Mouse (Mus musculus) heart, embryonic 14.5 days (tissue): ENCODE measurements around the gene Slc15a1. TPM values are rescaled to one million over a fixed set of nuclear protein-coding genes. Genes with fewer than 3 reads are reported as not detected.

Source experiments
- ATAC-seq: fragments of 200-750 bp; cut with Nextera tagmentation; 2 replicates; pipeline ENCODE4 v1.8.0; 2017; ENCODE audit warnings: low read depth, moderate TSS enrichment; ENCODE audit not compliant: insufficient number of reproducible peaks, insufficient read depth, low FRiP score
- H3K27ac ChIP-seq, 2 experiments: fragments of 200-500 bp in 1 of 2; fragments of 300-500 bp in 1 of 2; sonication (generic) in 1 of 2; replicated peaks in 1 of 2; 2 replicates each; pipeline ENCODE4 v1.5.1; 2012 to 2014; ENCODE audit warnings: low read depth in 2 of 2, low read length in 2 of 2, control low read depth in 1 of 2, mild to moderate bottlenecking in 1 of 2, mixed read lengths in 1 of 2; ENCODE audit not compliant: control insufficient read depth in 1 of 2, insufficient read depth in 1 of 2
- H3K27me3 ChIP-seq: fragments of 300-500 bp; sonication (generic); 2 replicates; pipeline ENCODE4 v1.6.1; 2014; ENCODE audit warnings: mild to moderate bottlenecking, low read length, control low read depth; ENCODE audit not compliant: control insufficient read depth, insufficient read depth
- H3K36me3 ChIP-seq: fragments of 300-500 bp; sonication (generic); 2 replicates; pipeline ENCODE4 v1.6.1; 2014; ENCODE audit warnings: mild to moderate bottlenecking, control low read depth, low read length, mixed read lengths; ENCODE audit not compliant: control insufficient read depth, insufficient read depth
- H3K4me1 ChIP-seq, 2 experiments: fragments of 200-500 bp in 1 of 2; fragments of 300-500 bp in 1 of 2; sonication (generic) in 1 of 2; 2 replicates each; pipeline ENCODE4 v1.6.1; 2012 to 2014; ENCODE audit warnings: low read length in 2 of 2, control low read depth in 1 of 2, mixed read lengths in 1 of 2; ENCODE audit not compliant: control insufficient read depth in 2 of 2, insufficient read depth in 2 of 2
- H3K4me2 ChIP-seq: fragments of 300-500 bp; sonication (generic); 2 replicates; pipeline ENCODE4 v1.6.1; 2014; ENCODE audit warnings: mild to moderate bottlenecking, low read length
- H3K4me3 ChIP-seq, 2 experiments: fragments of 200-500 bp in 1 of 2; fragments of 300-500 bp in 1 of 2; sonication (generic) in 1 of 2; 2 replicates each; pipeline ENCODE4 v1.5.1; 2012 to 2014; ENCODE audit warnings: low read length in 2 of 2, mild to moderate bottlenecking in 2 of 2, control low read depth in 1 of 2, low read depth in 1 of 2, moderate library complexity in 1 of 2; ENCODE audit not compliant: control insufficient read depth in 1 of 2, insufficient read depth in 1 of 2
- H3K9ac ChIP-seq: fragments of 300-500 bp; sonication (generic); 2 replicates; pipeline ENCODE4 v1.6.1; 2014; ENCODE audit warnings: mild to moderate bottlenecking, low read length
- H3K9me3 ChIP-seq: fragments of 300-500 bp; sonication (generic); 2 replicates; pipeline ENCODE4 v1.6.1; 2016; ENCODE audit warnings: low read length, control low read depth; ENCODE audit not compliant: control insufficient read depth
- WGBS: fragments of 180-500 bp; shearing (Covaris S2); extraction: QIAGEN DNeasy Blood & Tissue Kit; methylation state at CpG from one replicate; pipeline ENCODE4 v1.1.7; 2014; 5-methylcytosine and 5-hydroxymethylcytosine counted together
- polyA plus RNA-seq: library from polyadenylated mRNA; unstranded; fragments of >200 nt; fragmentation: Nextera tagmentation; extraction: Ambion mirVana; gene quantifications from 2 replicates; pipeline ENCODE4 v1.2.1, GENCODE M21; 2014

Slc15a1 gene
- polyA plus RNA-seq, 1 experiment from 2014 or later: 0.09 TPM

GRCm38 (mm10) chr14:121425004-121425793 is 79.9 kb downstream of the Slc15a1 start:
- Histone ChIP-seq H3K4me2 (no peak overlapping the region), H3K9me3 (peaks cover 4% of the 10 kb centered on the region; the same call in 1 of the 2 replicates), H3K27ac (no peak overlapping the region), H3K9ac (no peak overlapping the region), H3K27me3 (no peaks in the 10 kb centered on the region), H3K4me3 (no peak overlapping the region), H3K4me1 (peaks cover 11 to 24% of the 10 kb centered on the region in 2 experiments), H3K36me3 (no peaks in the 10 kb centered on the region)
- WGBS: 83% methylated on average over 7 of the region's 7 CpGs
- ATAC-seq: no peak

- Histone ChIP-seq H3K9me3 (peaks cover 4% of the 10 kb centered on the region; the same call in 1 of the 2 replicates), H3K4me1 (peaks cover 11 to 24% of the 10 kb centered on the region in 2 experiments), H3K9ac (no peak overlapping the region), H3K27me3 (no peaks in the 10 kb centered on the region), H3K36me3 (no peaks in the 10 kb centered on the region), H3K4me2 (peak overlapping the region; percentile 46), H3K4me3 (no peak overlapping the region), H3K27ac (peak overlapping the region; percentile 85 to 87)
- 3% methylated on average over 7 of the region's 7 CpGs for WGBS
- ATAC-seq: no peak
These were observed 81.7 kb downstream of the Slc15a1 start for GRCm38 (mm10) chr14:121423341-121423751.

DNA sequence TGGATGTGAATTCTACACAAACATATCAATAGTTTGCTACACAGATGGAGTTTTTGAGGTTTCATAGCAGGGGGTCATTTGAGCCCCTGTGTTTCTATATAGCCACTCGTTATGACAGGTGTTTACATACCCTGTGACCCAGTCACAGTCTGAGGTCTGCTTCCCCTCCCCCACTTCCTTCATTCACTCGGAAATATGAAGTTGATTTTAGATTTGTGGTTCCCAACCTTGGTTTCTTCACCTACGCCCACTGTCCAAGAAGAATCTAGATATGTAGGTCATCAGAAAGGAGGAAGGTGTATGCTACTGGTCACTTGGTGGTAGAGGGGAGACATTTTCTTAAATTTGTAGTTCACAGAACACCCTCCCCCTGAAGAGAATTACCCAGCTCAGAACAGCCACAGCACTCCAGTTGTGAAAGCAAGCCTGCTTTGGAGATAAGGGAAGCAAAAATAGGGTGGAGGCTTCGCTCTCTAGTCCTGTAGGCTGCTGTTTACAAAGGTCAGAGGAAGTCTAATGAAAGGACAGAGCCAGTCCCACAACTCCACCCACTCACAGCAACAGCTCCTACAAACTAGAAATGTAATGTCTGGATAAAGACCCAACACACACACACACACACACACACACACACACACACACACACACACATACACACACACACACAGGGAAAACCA is 82.2 kb downstream of the Slc15a1 start:
- WGBS: 11% methylated on average over 4 of the region's 4 CpGs
- H3K4me3 ChIP-seq: no peak overlapping the region
- peaks cover 4% of the 10 kb centered on the region; the same call in 1 of the 2 replicates for H3K9me3 ChIP-seq
- peak overlapping the region; percentile 46 for H3K4me2 ChIP-seq
- peak; percentile 76 for ATAC-seq
- H3K27me3 ChIP-seq: no peaks in the 10 kb centered on the region
- no peak overlapping the region for H3K9ac ChIP-seq
- H3K36me3 ChIP-seq: no peaks in the 10 kb centered on the region
- H3K27ac ChIP-seq: peak overlapping the region; percentile 85 to 87
- H3K4me1 ChIP-seq: peaks cover 11 to 24% of the 10 kb centered on the region in 2 experiments

DNA sequence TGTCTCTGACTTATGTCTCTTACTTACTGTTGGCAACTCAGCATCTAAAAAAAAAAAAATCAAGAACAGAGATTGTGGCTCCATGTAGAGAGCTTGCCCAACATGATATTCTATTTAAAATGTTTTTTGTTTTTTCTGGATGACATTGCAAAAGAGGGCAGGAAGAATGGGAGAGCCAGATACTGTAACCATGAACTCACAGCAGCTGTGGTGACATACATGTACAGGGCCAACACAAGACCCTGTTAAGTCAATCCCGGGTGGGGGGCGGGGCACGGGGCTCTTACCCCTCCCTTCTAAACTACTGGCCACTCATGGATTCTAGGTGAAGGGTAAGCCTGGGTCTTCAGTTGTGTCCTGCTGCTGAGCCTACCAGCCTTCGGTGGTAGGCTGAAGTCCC is 83.1 kb downstream of the Slc15a1 start:
- 78% methylated on average over 4 of the region's 4 CpGs for WGBS
- Histone ChIP-seq H3K9me3 (peaks cover 4% of the 10 kb centered on the region; the same call in 1 of the 2 replicates), H3K4me3 (no peak overlapping the region), H3K4me1 (peaks cover 11 to 24% of the 10 kb centered on the region in 2 experiments), H3K9ac (no peak overlapping the region), H3K36me3 (no peaks in the 10 kb centered on the region), H3K4me2 (no peak overlapping the region), H3K27ac (peak overlapping the region; percentile 85 to 87), H3K27me3 (no peaks in the 10 kb centered on the region)
- no peak for ATAC-seq

DNA sequence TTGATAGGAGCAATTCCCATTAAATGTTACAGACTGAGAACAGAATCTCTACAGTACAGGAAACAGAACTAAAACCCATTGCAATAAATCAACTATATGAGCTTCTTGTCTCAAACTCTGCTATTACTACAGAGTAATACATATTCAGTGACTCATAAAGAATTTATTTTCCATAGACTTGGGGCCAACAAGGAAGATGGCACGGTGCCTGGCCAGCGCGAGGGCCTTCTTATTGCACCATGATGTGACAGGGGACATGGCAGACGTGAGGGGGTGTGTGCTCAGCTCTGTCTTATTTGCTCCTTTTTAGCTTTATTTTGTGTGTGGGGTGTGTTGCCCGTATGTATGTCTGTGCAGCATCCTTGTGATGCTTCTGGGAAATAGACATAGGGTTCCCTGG is 87.5 kb downstream of the Slc15a1 start:
- H3K9me3 ChIP-seq: 0 out of 2 replicates have a peak, but pooled peaks cover 4% of the 10 kb centered on the region
- H3K27me3 ChIP-seq: no peaks in the 10 kb centered on the region
- ATAC-seq: no peak
- no peak overlapping the region for H3K27ac ChIP-seq
- no peak overlapping the region for H3K9ac ChIP-seq
- H3K4me1 ChIP-seq: peaks cover 3 to 9% of the 10 kb centered on the region in 2 experiments
- no peaks in the 10 kb centered on the region for H3K36me3 ChIP-seq
- no peak overlapping the region for H3K4me3 ChIP-seq
- 86% methylated on average over 5 of the region's 5 CpGs for WGBS
- no peak overlapping the region for H3K4me2 ChIP-seq

DNA sequence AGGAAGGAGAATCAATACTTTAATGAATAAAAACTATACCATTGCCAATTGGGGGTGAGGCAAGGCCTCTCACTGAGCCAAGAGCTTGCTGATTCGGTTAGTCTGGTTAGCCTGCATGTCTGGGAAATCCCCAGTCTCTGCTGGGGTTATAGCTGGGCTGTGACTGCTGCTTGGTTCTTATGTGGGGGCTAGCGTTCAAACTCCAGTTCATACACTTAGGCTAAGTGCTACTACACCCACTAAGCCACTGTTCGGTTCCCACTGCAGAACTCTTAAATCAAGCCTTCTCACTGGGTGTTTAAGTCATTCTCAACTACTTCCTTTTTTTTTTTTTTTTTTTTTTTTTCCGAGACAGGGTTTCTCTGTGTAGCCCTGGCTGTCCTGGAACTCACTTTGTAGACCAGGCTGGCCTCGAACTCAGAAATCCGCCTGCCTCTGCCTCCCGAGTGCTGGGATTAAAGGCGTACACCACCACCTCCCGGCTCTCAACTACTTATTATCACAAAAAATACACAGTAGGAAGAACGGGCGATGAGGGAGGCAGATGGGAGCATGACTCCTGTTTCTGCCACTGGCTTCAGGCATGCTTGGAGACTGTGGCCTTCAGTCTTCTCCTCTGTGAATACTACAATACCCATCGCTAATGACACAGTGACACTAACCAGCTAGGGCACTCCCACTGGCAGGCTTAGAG is 88.3 kb downstream of the Slc15a1 start:
- H3K27me3 ChIP-seq: no peaks in the 10 kb centered on the region
- ATAC-seq: no peak
- H3K4me3 ChIP-seq: no peak overlapping the region
- 0 out of 2 replicates have a peak, but pooled peaks cover 4% of the 10 kb centered on the region for H3K9me3 ChIP-seq
- H3K36me3 ChIP-seq: no peaks in the 10 kb centered on the region
- H3K4me2 ChIP-seq: no peak overlapping the region
- H3K9ac ChIP-seq: no peak overlapping the region
- WGBS: 89% methylated on average over 10 of the region's 12 CpGs
- H3K27ac ChIP-seq: no peak overlapping the region
- H3K4me1 ChIP-seq: peaks cover 0 to 1% of the 10 kb centered on the region in 2 experiments; a peak in 1 of 4 replicates

GRCm38 (mm10) chr14:121414635-121415241 is 90.3 kb downstream of the Slc15a1 start:
- ATAC-seq: no peak
- 72% methylated on average over 6 of the region's 6 CpGs for WGBS
- H3K4me2 ChIP-seq: no peak overlapping the region

More at GRCm38 (mm10) chr14:121414635-121415241, 90.3 kb downstream of the Slc15a1 start:
- no peaks in the 10 kb centered on the region for H3K36me3 ChIP-seq
- H3K4me1 ChIP-seq: no peaks in the 10 kb centered on the region
- H3K4me3 ChIP-seq: no peak overlapping the region
- H3K27ac ChIP-seq: no peak overlapping the region
- H3K27me3 ChIP-seq: no peaks in the 10 kb centered on the region
- H3K9ac ChIP-seq: no peak overlapping the region
- H3K9me3 ChIP-seq: no peaks in the 10 kb centered on the region
